Mouse (Mus musculus) testis, adult 2 months (tissue): Measurements from ENCODE around the gene Spata33.
"Not testable (repeated sequence)": the region's sequence is repeated elsewhere in the genome, so short reads cannot be mapped to it uniquely, and the experiment has no call there.

ENCODE experiments used
- CTCF ChIP-seq: fragments of 200-500 bp; IDR thresholded peaks from 2 replicates; pipeline ENCODE4 v1.5.1; 2012; ENCODE audit warnings: low read depth, mild to moderate bottlenecking, inconsistent platforms, low read length, moderate library complexity; ENCODE audit not compliant: control insufficient read depth, insufficient read depth, insufficient replicate concordance
- POLR2A ChIP-seq: fragments of 200-500 bp; IDR thresholded peaks from 2 replicates; pipeline ENCODE4 v1.6.1; 2012; ENCODE audit warnings: low read depth, mild to moderate bottlenecking, inconsistent platforms, low read length, moderate library complexity; ENCODE audit not compliant: control insufficient read depth

DNA sequence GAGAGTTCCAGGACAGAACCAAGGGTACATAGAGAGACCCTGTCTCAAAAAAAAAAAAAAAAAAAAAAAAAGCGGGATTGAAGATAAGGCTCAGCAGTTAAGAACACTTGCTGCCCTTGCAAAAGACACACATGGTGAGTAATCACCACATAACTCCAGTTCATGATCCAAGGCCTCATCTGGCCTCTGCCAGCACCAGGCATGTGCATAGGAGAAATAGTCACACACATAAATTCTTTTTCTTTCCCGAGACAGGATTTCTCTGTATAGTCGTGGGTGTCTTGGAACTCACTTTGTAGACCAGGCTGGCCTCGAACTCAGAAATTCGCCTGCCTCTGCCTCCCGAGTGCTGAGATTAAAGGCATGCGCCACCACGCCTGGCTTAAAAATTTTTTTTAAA is 45.0 kb downstream of the Spata33 start:
- TF ChIP-seq POLR2A, CTCF: not testable (repeated sequence)
